Mouse (Mus musculus): ENCODE data around the gene Chad. TPM values are rescaled to one million over a fixed set of nuclear protein-coding genes. Genes with fewer than 3 reads are reported as not detected.

Gene Chad
- polyA plus RNA-seq (2017; shearing (Covaris generic)), result not detected

DNA sequence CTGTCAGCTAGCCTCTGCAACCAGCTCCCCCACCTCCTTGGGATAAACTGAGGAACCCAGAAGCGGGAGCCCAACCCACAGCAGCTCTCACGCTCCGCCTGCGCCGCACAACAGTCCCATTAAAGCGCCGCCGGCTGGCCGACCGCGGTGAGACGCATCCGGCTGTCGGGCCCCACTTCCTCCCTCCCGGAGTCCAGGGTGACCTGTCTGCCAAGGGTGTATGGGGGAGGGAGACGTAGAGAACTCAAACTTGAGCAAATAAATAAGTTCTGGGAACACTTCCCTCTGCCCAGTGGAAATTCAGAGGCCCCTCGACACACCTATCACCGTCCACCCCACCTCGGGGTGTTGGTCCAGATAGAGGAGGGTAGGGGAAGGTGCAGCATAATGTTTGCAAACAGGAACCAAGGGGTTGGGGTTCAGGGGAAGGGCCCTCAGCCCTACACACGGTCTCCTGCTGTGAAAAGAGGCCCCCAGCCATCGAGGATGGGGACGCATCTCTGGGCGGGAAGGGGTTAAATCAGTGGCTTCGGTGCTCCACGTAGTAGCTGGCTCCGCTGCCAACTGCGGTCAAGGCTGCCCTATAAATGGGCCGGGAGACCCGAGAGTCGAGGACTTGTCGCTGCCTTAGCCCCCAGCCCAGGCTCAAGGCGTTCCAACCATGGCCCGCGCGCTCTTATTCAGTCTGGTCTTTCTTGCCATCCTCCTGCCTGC is at the start of gene Chad:
Gene Chad (plus strand): TSS at position 611 of the 714 bp plus-strand sequence.

DNA sequence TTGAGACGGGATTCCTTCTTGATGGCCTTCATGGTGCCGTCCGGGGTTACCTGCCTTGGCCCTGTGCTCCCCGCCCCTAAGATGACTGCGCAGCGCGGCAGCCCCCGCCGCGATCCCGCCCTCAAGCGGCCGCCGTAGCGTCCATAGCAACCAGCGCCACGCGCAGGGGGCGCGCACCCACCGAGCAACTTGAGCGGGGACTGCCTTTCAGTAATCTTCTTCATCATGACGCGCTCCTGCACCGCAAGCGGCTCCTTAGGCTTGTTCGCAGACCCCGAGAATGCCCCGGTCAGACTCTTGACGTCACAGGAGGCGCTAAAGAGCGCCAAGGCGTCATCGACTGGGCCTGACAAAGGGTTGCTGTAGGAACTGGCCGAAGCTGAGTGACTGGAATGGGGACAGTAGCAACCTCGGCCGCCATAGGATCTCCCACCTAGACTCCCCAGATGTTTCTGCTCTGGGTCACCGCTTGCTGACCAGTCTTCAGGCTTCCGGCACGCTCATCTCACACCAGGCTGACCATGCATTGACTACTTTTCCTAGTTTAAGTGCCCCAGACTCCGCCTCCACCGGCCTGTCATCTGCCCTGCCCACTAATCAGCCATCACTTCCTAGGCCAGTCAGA is 43.5 kb upstream of the Chad start, which contains the start of gene Mycbpap:
Gene Mycbpap (minus strand): TSS at position 524 of the 625 bp plus-strand sequence.

DNA sequence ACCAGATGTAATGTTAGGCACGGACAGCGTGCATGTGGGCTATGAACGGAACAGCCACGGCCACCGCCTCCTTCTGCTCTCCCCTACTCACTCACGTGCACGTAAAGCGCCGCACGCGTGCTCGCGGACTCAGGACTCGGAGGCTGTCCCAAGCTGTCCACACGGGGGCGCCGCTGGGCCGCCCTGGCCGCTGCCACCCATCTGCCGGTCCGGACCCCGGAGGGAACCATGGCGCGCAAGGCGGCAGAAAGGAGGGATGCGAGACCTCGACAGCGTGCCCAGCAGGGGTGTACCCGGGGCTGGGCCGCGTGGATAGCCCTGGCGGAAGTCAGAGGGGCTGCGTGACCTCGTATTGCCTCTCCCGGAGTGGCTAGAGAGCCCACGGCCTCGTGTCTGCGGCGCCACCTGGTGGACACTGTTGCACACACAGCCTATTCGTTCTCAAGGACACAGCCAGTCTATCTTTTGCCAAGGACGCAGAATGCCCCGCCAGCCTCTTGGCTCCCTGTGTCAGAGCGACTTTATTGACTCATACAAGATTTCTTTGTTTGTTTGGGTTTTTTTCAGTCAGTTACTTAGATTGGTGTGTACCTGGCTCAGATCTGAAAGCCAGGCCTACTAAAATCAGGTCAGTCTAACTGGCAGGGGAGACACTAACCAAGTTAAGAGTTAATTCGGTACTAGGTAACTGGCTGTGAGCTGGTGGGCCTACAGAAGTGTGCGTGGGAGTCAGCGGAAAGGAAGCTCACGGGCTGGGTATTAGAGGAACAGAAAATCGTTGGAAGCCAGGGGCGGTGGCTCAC is 15.8 kb upstream of the Chad start, which contains the start of gene Rsad1:
Gene Rsad1 (minus strand): TSS at position 368 of the 803 bp plus-strand sequence.

DNA sequence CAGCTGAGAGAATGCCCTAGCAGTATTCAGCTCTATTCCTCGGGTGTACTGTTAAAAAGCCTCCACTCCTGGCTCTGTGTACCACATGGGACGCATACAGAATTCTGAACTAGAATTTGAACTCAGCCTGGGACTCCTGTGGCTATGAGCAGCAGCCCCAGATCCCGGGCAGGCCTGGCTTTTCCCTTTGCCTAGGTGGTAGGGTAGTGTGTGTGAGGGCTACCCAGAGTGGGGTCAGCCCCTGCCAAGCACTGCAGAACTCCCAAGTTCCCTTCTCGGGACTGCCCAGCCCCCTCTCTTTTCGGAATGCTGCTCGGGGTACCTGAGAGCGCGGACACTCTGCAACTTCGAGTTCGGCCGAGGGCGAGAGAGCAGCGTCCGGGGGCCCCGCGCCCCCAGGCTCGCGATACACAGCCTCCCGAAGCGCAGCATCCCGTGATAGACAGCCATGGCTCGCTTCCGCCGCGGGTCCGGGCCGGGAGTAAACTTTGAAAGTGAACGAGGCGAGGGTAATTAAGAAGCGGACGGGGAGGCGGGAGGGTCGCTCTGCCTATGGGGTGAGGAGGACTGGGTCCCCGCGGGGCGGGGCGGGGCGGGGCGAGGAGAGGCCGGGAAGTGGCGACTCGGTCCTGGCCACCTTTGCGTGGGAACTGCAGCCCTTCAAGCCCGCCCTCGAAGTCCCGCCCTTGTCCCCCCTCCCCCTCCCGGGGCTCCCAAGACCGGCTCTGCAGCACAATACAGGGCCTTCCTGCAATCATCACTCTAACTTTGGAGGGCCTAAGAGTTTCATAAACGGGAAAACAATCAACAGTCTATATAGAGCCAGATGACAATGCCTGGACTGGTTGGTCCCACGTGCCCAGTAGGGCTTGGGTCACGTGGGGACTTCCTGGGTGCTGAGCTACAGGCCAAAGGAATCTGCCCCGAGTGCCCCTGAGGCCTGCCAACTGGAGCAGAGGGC is 36.8 kb downstream of the Chad start, which contains the start of gene Acsf2:
Gene Acsf2 (minus strand): TSS at position 551 of the 961 bp plus-strand sequence.

Other genes with a start within 250 kb of the Chad start
- gene Luc7l3, start 243.1 kb upstream of the Chad start, polyA plus RNA-seq (2017; shearing (Covaris generic)), result 115 TPM
- gene Ankrd40, start 237.0 kb upstream of the Chad start, polyA plus RNA-seq (2017; shearing (Covaris generic)), result 6.3 TPM
- gene Abcc3, start 172.1 kb upstream of the Chad start, polyA plus RNA-seq (2017; shearing (Covaris generic)), result 4.0 TPM
- not detected for gene Cacna1g, start 90.8 kb upstream of the Chad start, polyA plus RNA-seq (2017; shearing (Covaris generic))
- not detected for gene Spata20, start 78.9 kb upstream of the Chad start, polyA plus RNA-seq (2017; shearing (Covaris generic))
- not detected for gene Epn3, start 65.1 kb upstream of the Chad start, polyA plus RNA-seq (2017; shearing (Covaris generic))
- gene Mycbpap, start 43.3 kb upstream of the Chad start, polyA plus RNA-seq (2017; shearing (Covaris generic)), result 0.78 TPM
- gene Rsad1, start 15.8 kb upstream of the Chad start, polyA plus RNA-seq (2017; shearing (Covaris generic)), result 3.1 TPM
- 7.7 TPM for gene Acsf2, start 36.8 kb downstream of the Chad start, polyA plus RNA-seq (2017; shearing (Covaris generic))
- 9.3 TPM for gene Lrrc59, start 64.7 kb downstream of the Chad start, polyA plus RNA-seq (2017; shearing (Covaris generic))
- gene Mrpl27, start 88.7 kb downstream of the Chad start, polyA plus RNA-seq (2017; shearing (Covaris generic)), result 69.6 TPM
- gene Eme1, start 88.9 kb downstream of the Chad start, polyA plus RNA-seq (2017; shearing (Covaris generic)), result 1.5 TPM
- 15.8 TPM for gene Xylt2, start 112.5 kb downstream of the Chad start, polyA plus RNA-seq (2017; shearing (Covaris generic))
- not detected for gene Gm11541, start 139.5 kb downstream of the Chad start, polyA plus RNA-seq (2017; shearing (Covaris generic))
- not detected for gene Cdc34b, start 176.7 kb downstream of the Chad start, polyA plus RNA-seq (2017; shearing (Covaris generic))
- gene Tmem92, start 217.7 kb downstream of the Chad start, polyA plus RNA-seq (2017; shearing (Covaris generic)), result not detected